Comparison of ENCODE assay signal across 1 mouse cellular context in genomic region chr1:172048241-172048734, GRCm38 (mm10).
TF ChIP-seq lines count a peak whose summit lies in the region.

No protein-coding gene starts in this region.

TF ChIP-seq in CH12.LX, 34 proteins besides CTCF, POLR2A, EP300 and RAD21 (continued from another document):
- TF ChIP-seq MEF2A (IDR thresholded peaks at IDR 0.05; ENCODE audit: borderline replicate concordance, low read depth, low read length) = no peak; the same call in 1 of the 2 replicates
- TF ChIP-seq MAZ (IDR thresholded peaks at IDR 0.05; ENCODE audit: low read depth, low read length) = peak; percentile 47; the same call in 1 of the 2 replicates
- TF ChIP-seq SMC3 (IDR thresholded peaks at IDR 0.05; ENCODE audit: low read depth, low read length) = no peak
- peak; percentile 34; the same call in 1 of the 2 replicates for TF ChIP-seq IRF4 (IDR thresholded peaks at IDR 0.05; ENCODE audit: low read depth, low read length)
- no peak for TF ChIP-seq GABPA (IDR thresholded peaks at IDR 0.05; ENCODE audit: insufficient replicate concordance, low read depth, low read length)
- no peak for TF ChIP-seq USF2 (conservative IDR thresholded peaks at IDR 0.05; ENCODE audit: low read depth, low read length)
- no peak for TF ChIP-seq MAFK (IDR thresholded peaks at IDR 0.05; ENCODE audit: insufficient replicate concordance, low read length)
- TF ChIP-seq POLR2AphosphoS2 (IDR thresholded peaks at IDR 0.05; ENCODE audit: low read depth, low read length) = peak; percentile 56; the same call in 1 of the 2 replicates
- TF ChIP-seq CHD2 (IDR thresholded peaks at IDR 0.05; ENCODE audit: low read length) = no peak
- no peak for TF ChIP-seq ZC3H11A (IDR thresholded peaks at IDR 0.05; ENCODE audit: low read depth, low read length)
- TF ChIP-seq ELF1 (IDR thresholded peaks at IDR 0.05; ENCODE audit: low read depth, low read length) = peak; percentile 79
- TF ChIP-seq TBP (conservative IDR thresholded peaks at IDR 0.05; ENCODE audit: low read depth, low read length) = 0 out of 2 replicates have a peak, but pooled peaks have one; percentile 50
- no peak for TF ChIP-seq USF1 (IDR thresholded peaks at IDR 0.05; ENCODE audit: low read depth, low read length)
- no peak for TF ChIP-seq ETS1 (conservative IDR thresholded peaks at IDR 0.05; ENCODE audit: low read depth, low read length)
- TF ChIP-seq PAX5 (IDR thresholded peaks at IDR 0.05; ENCODE audit: low read length) = no peak
- peak; percentile 72; the same call in 1 of the 2 replicates for TF ChIP-seq MYC (IDR thresholded peaks at IDR 0.05; ENCODE audit: low read depth, low read length)
- no peak; the same call in 1 of the 2 replicates for TF ChIP-seq ZKSCAN1 (IDR thresholded peaks at IDR 0.05; ENCODE audit: borderline replicate concordance, low read depth, low read length)
